Mouse (Mus musculus) adrenal gland, postnatal 36 days (tissue): ENCODE measurements around the gene Phactr2. TPM values are rescaled to one million over a fixed set of nuclear protein-coding genes. Genes with fewer than 3 reads are reported as not detected.

Source experiments
- DNase-seq, 2 experiments: peaks; one replicate each; pipeline ENCODE4 v3.0.0; 2021; ENCODE audit warnings: mixed read lengths in 1 of 2
- total RNA-seq, 2 experiments: library from RNA; stranded (reverse); gene quantifications; 2 replicates each; pipeline ENCODE4 v1.2.3; 2021

The Phactr2 gene
- total RNA-seq, 2 experiments from 2014 or later, result 22.9 to 30.1 TPM

- DNase-seq, result no peak
These were observed 142.7 kb downstream of the Phactr2 start for GRCm38 (mm10) chr10:13331405-13332032.

GRCm38 (mm10) chr10:13328602-13329001 is 145.6 kb downstream of the Phactr2 start:
- no peak for DNase-seq

- DNase-seq, result no peak
These were observed 147.9 kb downstream of the Phactr2 start for GRCm38 (mm10) chr10:13326149-13326873.

GRCm38 (mm10) chr10:13323806-13324411 is 150.3 kb downstream of the Phactr2 start:
- peak; percentile 80 to 86 for DNase-seq

GRCm38 (mm10) chr10:13323139-13323805 is 150.9 kb downstream of the Phactr2 start:
- peak in 1 of 2 experiments; percentile 24 for DNase-seq

GRCm38 (mm10) chr10:13314999-13315398 is 159.2 kb downstream of the Phactr2 start:
- DNase-seq, result no peak

GRCm38 (mm10) chr10:13312576-13312975 is 161.6 kb downstream of the Phactr2 start:
- no peak for DNase-seq

DNA sequence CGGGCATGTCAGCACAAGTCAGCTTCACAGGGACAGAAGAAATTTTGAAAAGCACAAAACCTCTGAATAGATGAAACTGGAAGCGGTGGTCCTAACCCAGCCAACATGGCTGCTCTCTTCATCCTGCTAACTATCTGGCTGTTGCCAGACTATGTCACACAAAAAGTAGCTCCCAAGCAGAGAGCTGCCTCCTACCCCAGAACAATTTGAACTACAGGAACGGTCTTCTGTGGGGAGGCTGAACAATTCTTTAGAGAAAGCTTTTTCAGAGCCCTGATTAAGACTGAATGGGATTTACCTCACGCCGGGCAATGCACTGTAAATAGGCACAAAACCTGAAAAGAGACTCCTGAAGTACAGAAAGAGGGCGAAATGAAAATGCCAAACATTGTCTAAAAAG is 162.6 kb downstream of the Phactr2 start:
- DNase-seq, result no peak

GRCm38 (mm10) chr10:13310075-13310474 is 164.1 kb downstream of the Phactr2 start:
- no peak for DNase-seq

GRCm38 (mm10) chr10:13304641-13305241 is 169.5 kb downstream of the Phactr2 start:
- DNase-seq, result peak in 1 of 2 experiments; percentile 6

DNA sequence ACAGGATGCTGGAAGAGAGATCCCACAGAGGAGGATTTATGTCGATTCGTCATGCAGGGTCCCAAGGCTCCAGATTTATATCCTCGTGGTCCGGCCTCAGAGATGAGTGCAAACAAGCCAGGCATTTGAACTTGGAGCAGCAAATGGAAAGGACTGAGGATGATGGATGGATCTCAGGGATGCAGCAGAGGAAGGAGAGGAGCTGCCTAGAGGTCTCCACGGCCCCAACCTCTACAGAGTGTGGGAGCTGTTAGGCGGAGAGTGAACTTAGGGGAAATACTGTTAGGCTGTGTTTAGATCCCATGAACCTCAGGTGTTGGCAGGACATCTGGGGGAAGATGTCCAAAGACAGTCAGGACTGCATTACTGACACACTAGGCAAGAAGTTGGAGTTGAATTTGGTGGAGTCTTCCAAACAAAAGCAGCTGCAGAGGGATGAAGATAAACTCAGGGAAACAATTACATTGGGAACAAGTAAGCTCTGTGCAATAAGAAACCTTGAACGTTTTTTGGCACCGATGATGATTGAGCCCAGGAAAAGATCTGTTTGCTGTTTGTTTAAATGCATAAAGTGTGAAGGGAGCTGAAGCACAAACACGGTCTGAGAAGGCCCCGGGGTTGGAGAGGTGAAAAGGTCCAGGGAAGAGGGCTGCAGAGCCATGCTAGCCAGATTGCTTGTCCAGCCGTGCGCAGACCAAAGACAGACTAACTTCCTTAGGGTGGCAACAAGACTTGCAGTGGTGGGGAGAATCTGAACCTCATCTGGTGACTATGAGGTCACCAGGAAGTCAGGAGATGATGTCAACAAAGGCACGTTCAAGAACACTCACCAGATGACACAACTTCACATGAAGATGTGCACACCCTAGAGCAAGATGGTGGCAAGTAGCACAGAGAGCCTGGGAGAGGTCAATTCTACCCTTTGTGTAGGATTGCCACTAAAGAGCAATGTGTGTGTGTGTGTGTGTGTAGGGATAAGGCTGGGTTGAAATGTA is 170.6 kb downstream of the Phactr2 start:
- DNase-seq, result no peak

- peak in 1 of 2 experiments; percentile 18 for DNase-seq
These were observed 173.6 kb downstream of the Phactr2 start for GRCm38 (mm10) chr10:13300601-13301000.

GRCm38 (mm10) chr10:13300196-13300595 is 174.0 kb downstream of the Phactr2 start:
- DNase-seq, result peak; percentile 10 to 43

GRCm38 (mm10) chr10:13294886-13295285 is 179.3 kb downstream of the Phactr2 start:
- no peak for DNase-seq

- DNase-seq, result no peak
These were observed 182.2 kb downstream of the Phactr2 start for GRCm38 (mm10) chr10:13292026-13292425.

- DNase-seq, result no peak
These were observed 184.8 kb downstream of the Phactr2 start for GRCm38 (mm10) chr10:13289252-13289961.

- no peak for DNase-seq
These were observed 185.9 kb downstream of the Phactr2 start for GRCm38 (mm10) chr10:13288296-13288695.

GRCm38 (mm10) chr10:13283441-13283840 is 190.8 kb downstream of the Phactr2 start:
- DNase-seq, result no peak

- no peak for DNase-seq
These were observed 193.8 kb downstream of the Phactr2 start for GRCm38 (mm10) chr10:13280298-13280853.

DNA sequence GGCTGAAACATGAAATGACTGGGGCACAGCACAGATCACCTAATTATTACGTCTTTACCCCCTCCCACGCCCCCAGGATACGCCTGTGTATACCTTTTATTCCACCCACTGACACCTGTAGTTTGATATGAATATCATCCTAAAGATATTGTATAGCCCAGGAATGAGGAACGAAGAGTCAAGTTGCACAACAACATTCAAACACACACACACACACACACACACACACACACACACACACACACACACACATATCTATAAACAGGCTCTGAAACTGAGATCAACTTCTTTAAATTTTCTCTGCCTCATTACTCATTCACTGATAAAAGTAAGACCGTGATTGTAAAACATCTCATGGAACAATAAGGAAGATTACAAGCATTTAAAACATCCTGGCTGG is 197.9 kb downstream of the Phactr2 start:
- DNase-seq, result no peak
